Mouse (Mus musculus) adrenal gland, adult 18-20 months (tissue): ENCODE measurements around the gene Pak1ip1. TPM values are rescaled to one million over a fixed set of nuclear protein-coding genes. Genes with fewer than 3 reads are reported as not detected.

Source experiments
- total RNA-seq, 2 experiments: library from RNA; stranded (reverse); gene quantifications; 1 replicate in 1 of 2; 2 replicates in 1 of 2; pipeline ENCODE4 v1.2.3; 2021

Pak1ip1 gene
- total RNA-seq, 2 experiments from 2014 or later: 56.9 to 58.2 TPM

Other genes starting within 250 kb of the Pak1ip1 start
- 1 to 10 TPM; 5.8 to 9.1 TPM for gene Gcnt2, start 141.3 kb upstream of the Pak1ip1 start, total RNA-seq
- gene Tmem14c, start 15.3 kb downstream of the Pak1ip1 start, total RNA-seq: 100 to 1,000 TPM; 176 to 205 TPM
- under 1 TPM; 0.10 to 0.42 TPM for gene Mak, start 78.7 kb downstream of the Pak1ip1 start, total RNA-seq
- not detected for gene Gcm2, start 110.0 kb downstream of the Pak1ip1 start, total RNA-seq
- not detected for gene Sycp2l, start 113.3 kb downstream of the Pak1ip1 start, total RNA-seq
- under 1 TPM; 0.51 to 0.56 TPM for gene Elovl2, start 219.4 kb downstream of the Pak1ip1 start, total RNA-seq
- 1 to 10 TPM; 9.7 to 9.8 TPM for gene Smim13, start 248.8 kb downstream of the Pak1ip1 start, total RNA-seq